Mouse (Mus musculus): ENCODE data around the gene Cd177. TPM values are rescaled to one million over a fixed set of nuclear protein-coding genes. Genes with fewer than 3 reads are reported as not detected.
"Not testable (repeated sequence)": the region's sequence is repeated elsewhere in the genome, so short reads cannot be mapped to it uniquely, and the experiment has no call there.

The Cd177 gene
- polyA plus RNA-seq, 2 experiments = 1.0 to 2.8 TPM

- ATAC-seq (ENCODE audit: insufficient read depth) = no peak
- Histone ChIP-seq H3K9me3 (ENCODE audit: control insufficient read depth, low read length) (no peaks in the 10 kb centered on the region), H3K4me3 (ENCODE audit: insufficient read depth in 1 of 2, low read depth in 2 of 2, low read length in 2 of 2) (no peak overlapping the region), H3K9ac (replicated peaks) (no peak overlapping the region), H3K27me3 (ENCODE audit: control insufficient read depth, insufficient read depth, low read length) (no peaks in the 10 kb centered on the region), H3K36me3 (replicated peaks; ENCODE audit: control insufficient read depth, insufficient read depth, low read depth) (no peaks in the 10 kb centered on the region), H3K27ac (no peak overlapping the region), H3K4me1 (replicated peaks; ENCODE audit: control insufficient read depth in 2 of 2, insufficient read depth in 2 of 2, low read length in 1 of 2) (no peaks in the 10 kb centered on the region), H3K4me2 (ENCODE audit: low read depth) (no peak overlapping the region)
- no peak for TF ChIP-seq CTCF (IDR thresholded peaks at IDR 0.05; ENCODE audit: low read depth)
- no peak for TF ChIP-seq EP300 (IDR thresholded peaks at IDR 0.05; ENCODE audit: low read depth)
- 40% methylated on average over 6 of the region's 6 CpGs for WGBS (ENCODE audit: insufficient replicate concordance)
- DNase-seq (ENCODE audit: low read depth in 3 of 3, low spot score in 3 of 3) = no peak
Observed at GRCm38 (mm10) chr7:24715039-24715438, 45.1 kb downstream of the Cd177 start.

GRCm38 (mm10) chr7:24708832-24709292, 51.2 kb downstream of the Cd177 start, which contains the start of gene BC049730:
TSS of gene BC049730 (plus strand) at chr7:24709242.
- H3K4me3 ChIP-seq (ENCODE audit: insufficient read depth in 1 of 2, low read depth in 2 of 2, low read length in 2 of 2) = no peak within 1 kb of the TSS
- no peaks in the 10 kb centered on the region for H3K27me3 ChIP-seq (ENCODE audit: control insufficient read depth, insufficient read depth, low read length)
- no peaks in the 10 kb centered on the region for H3K36me3 ChIP-seq (replicated peaks; ENCODE audit: control insufficient read depth, insufficient read depth, low read depth)
- H3K9ac ChIP-seq (replicated peaks) = no peak within 1 kb of the TSS
- no peak for TF ChIP-seq EP300 (IDR thresholded peaks at IDR 0.05; ENCODE audit: low read depth)
- TF ChIP-seq CTCF (IDR thresholded peaks at IDR 0.05; ENCODE audit: low read depth) = no peak
- H3K27ac ChIP-seq = no peak within 1 kb of the TSS
- no peaks in the 10 kb centered on the region for H3K9me3 ChIP-seq (ENCODE audit: control insufficient read depth, low read length)
- DNase-seq (ENCODE audit: low read depth in 3 of 3, low spot score in 3 of 3) (no peak), ATAC-seq (ENCODE audit: insufficient read depth) (no peak)
- WGBS (ENCODE audit: insufficient replicate concordance) = 78% methylated on average over 14 of the region's 14 CpGs
- no peaks in the 10 kb centered on the region for H3K4me1 ChIP-seq (replicated peaks; ENCODE audit: control insufficient read depth in 2 of 2, insufficient read depth in 2 of 2, low read length in 1 of 2)
- no peak within 1 kb of the TSS for H3K4me2 ChIP-seq (ENCODE audit: low read depth)

- 57% methylated on average over 9 of the region's 9 CpGs for WGBS (ENCODE audit: insufficient replicate concordance)
- H3K9me3 ChIP-seq (ENCODE audit: control insufficient read depth, low read length); DNase-seq (ENCODE audit: low read depth in 3 of 3, low spot score in 3 of 3); H3K4me3 ChIP-seq (ENCODE audit: insufficient read depth in 1 of 2, low read depth in 2 of 2, low read length in 2 of 2); H3K4me2 ChIP-seq (ENCODE audit: low read depth); H3K9ac ChIP-seq (replicated peaks); H3K36me3 ChIP-seq (replicated peaks; ENCODE audit: control insufficient read depth, insufficient read depth, low read depth); H3K4me1 ChIP-seq (replicated peaks; ENCODE audit: control insufficient read depth in 2 of 2, insufficient read depth in 2 of 2, low read length in 1 of 2); H3K27me3 ChIP-seq (ENCODE audit: control insufficient read depth, insufficient read depth, low read length); H3K27ac ChIP-seq; ATAC-seq (ENCODE audit: insufficient read depth): not testable (repeated sequence)
Observed at GRCm38 (mm10) chr7:24702841-24703240, 57.3 kb downstream of the Cd177 start.

GRCm38 (mm10) chr7:24697891-24698290, 62.2 kb downstream of the Cd177 start:
- ATAC-seq (ENCODE audit: insufficient read depth); H3K9me3 ChIP-seq (ENCODE audit: control insufficient read depth, low read length); H3K36me3 ChIP-seq (replicated peaks; ENCODE audit: control insufficient read depth, insufficient read depth, low read depth); DNase-seq (ENCODE audit: low read depth in 3 of 3, low spot score in 3 of 3); H3K4me3 ChIP-seq (ENCODE audit: insufficient read depth in 1 of 2, low read depth in 2 of 2, low read length in 2 of 2); H3K9ac ChIP-seq (replicated peaks); H3K27ac ChIP-seq; H3K27me3 ChIP-seq (ENCODE audit: control insufficient read depth, insufficient read depth, low read length); H3K4me1 ChIP-seq (replicated peaks; ENCODE audit: control insufficient read depth in 2 of 2, insufficient read depth in 2 of 2, low read length in 1 of 2); H3K4me2 ChIP-seq (ENCODE audit: low read depth): not testable (repeated sequence)
- WGBS (ENCODE audit: insufficient replicate concordance) = 75% methylated on average over 4 of the region's 4 CpGs

Other genes starting within 250 kb of the Cd177 start
- not detected in 2 replicates for gene AC161166.1, start 247.9 kb downstream of the Cd177 start, polyA plus RNA-seq (2012; rRNA removed)
- not detected in 2 replicates for gene AC161166.1, start 247.9 kb downstream of the Cd177 start, polyA plus RNA-seq (2014; fragmentation: Nextera tagmentation; extraction: Ambion mirVana)
- 1.7 and 1.8 TPM in 2 replicates for gene Irgq, start 229.6 kb downstream of the Cd177 start, polyA plus RNA-seq (2012; rRNA removed)
- 1.0 and 1.6 TPM in 2 replicates for gene Irgq, start 229.6 kb downstream of the Cd177 start, polyA plus RNA-seq (2014; fragmentation: Nextera tagmentation; extraction: Ambion mirVana)
- not detected in 2 replicates for gene Pinlyp, start 214.2 kb downstream of the Cd177 start, polyA plus RNA-seq (2012; rRNA removed)
- not detected in 2 replicates for gene Pinlyp, start 214.2 kb downstream of the Cd177 start, polyA plus RNA-seq (2014; fragmentation: Nextera tagmentation; extraction: Ambion mirVana)
- gene Xrcc1, start 214.0 kb downstream of the Cd177 start, polyA plus RNA-seq (2012; rRNA removed) = 27.8 and 28.8 TPM in 2 replicates
- 27.3 and 40.9 TPM in 2 replicates for gene Xrcc1, start 214.0 kb downstream of the Cd177 start, polyA plus RNA-seq (2014; fragmentation: Nextera tagmentation; extraction: Ambion mirVana)
- gene Ethe1, start 172.8 kb downstream of the Cd177 start, polyA plus RNA-seq (2012; rRNA removed) = 14.8 and 16.5 TPM in 2 replicates
- 24.8 and 27.3 TPM in 2 replicates for gene Ethe1, start 172.8 kb downstream of the Cd177 start, polyA plus RNA-seq (2014; fragmentation: Nextera tagmentation; extraction: Ambion mirVana)
- 0.09 and 0.11 TPM in 2 replicates for gene Zfp575, start 172.7 kb downstream of the Cd177 start, polyA plus RNA-seq (2012; rRNA removed)
- gene Zfp575, start 172.7 kb downstream of the Cd177 start, polyA plus RNA-seq (2014; fragmentation: Nextera tagmentation; extraction: Ambion mirVana) = 0.04 TPM in 1 of 2 replicates, not detected in the other
- gene Phldb3, start 149.5 kb downstream of the Cd177 start, polyA plus RNA-seq (2012; rRNA removed) = 0.38 and 0.59 TPM in 2 replicates
- gene Phldb3, start 149.5 kb downstream of the Cd177 start, polyA plus RNA-seq (2014; fragmentation: Nextera tagmentation; extraction: Ambion mirVana) = 0.06 and 0.15 TPM in 2 replicates
- gene Lypd3, start 123.8 kb downstream of the Cd177 start, polyA plus RNA-seq (2012; rRNA removed) = 0.03 TPM in 1 of 2 replicates, not detected in the other
- gene Lypd3, start 123.8 kb downstream of the Cd177 start, polyA plus RNA-seq (2014; fragmentation: Nextera tagmentation; extraction: Ambion mirVana) = not detected in 2 replicates
- not detected in 2 replicates for gene Tex101, start 83.6 kb downstream of the Cd177 start, polyA plus RNA-seq (2012; rRNA removed)
- not detected in 2 replicates for gene Tex101, start 83.6 kb downstream of the Cd177 start, polyA plus RNA-seq (2014; fragmentation: Nextera tagmentation; extraction: Ambion mirVana)
- gene BC049730, start 51.1 kb downstream of the Cd177 start, polyA plus RNA-seq (2012; rRNA removed) = not detected in 2 replicates
- gene BC049730, start 51.1 kb downstream of the Cd177 start, polyA plus RNA-seq (2014; fragmentation: Nextera tagmentation; extraction: Ambion mirVana) = not detected in 2 replicates
- gene Gm4763, start 33.4 kb downstream of the Cd177 start, polyA plus RNA-seq (2012; rRNA removed) = not detected in 2 replicates
- gene Gm4763, start 33.4 kb downstream of the Cd177 start, polyA plus RNA-seq (2014; fragmentation: Nextera tagmentation; extraction: Ambion mirVana) = not detected in 2 replicates
- 0.19 and 0.39 TPM in 2 replicates for gene Ceacam10, start 16.9 kb upstream of the Cd177 start, polyA plus RNA-seq (2012; rRNA removed)
- 0.25 and 0.34 TPM in 2 replicates for gene Ceacam10, start 16.9 kb upstream of the Cd177 start, polyA plus RNA-seq (2014; fragmentation: Nextera tagmentation; extraction: Ambion mirVana)
- gene Gm9844, start 101.9 kb upstream of the Cd177 start, polyA plus RNA-seq (2012; rRNA removed) = 0.37 and 1.5 TPM in 2 replicates
- 1.3 and 2.2 TPM in 2 replicates for gene Gm9844, start 101.9 kb upstream of the Cd177 start, polyA plus RNA-seq (2014; fragmentation: Nextera tagmentation; extraction: Ambion mirVana)
- not detected in 2 replicates for gene Lypd4, start 109.6 kb upstream of the Cd177 start, polyA plus RNA-seq (2012; rRNA removed)
- not detected in 2 replicates for gene Lypd4, start 109.6 kb upstream of the Cd177 start, polyA plus RNA-seq (2014; fragmentation: Nextera tagmentation; extraction: Ambion mirVana)
- not detected in 2 replicates for gene Dmrtc2, start 109.7 kb upstream of the Cd177 start, polyA plus RNA-seq (2012; rRNA removed)
- not detected in 2 replicates for gene Dmrtc2, start 109.7 kb upstream of the Cd177 start, polyA plus RNA-seq (2014; fragmentation: Nextera tagmentation; extraction: Ambion mirVana)
- gene Rps19, start 124.1 kb upstream of the Cd177 start, polyA plus RNA-seq (2012; rRNA removed) = 418 and 615 TPM in 2 replicates
- 1,649 and 1,654 TPM in 2 replicates for gene Rps19, start 124.1 kb upstream of the Cd177 start, polyA plus RNA-seq (2014; fragmentation: Nextera tagmentation; extraction: Ambion mirVana)
- gene Cd79a, start 137.1 kb upstream of the Cd177 start, polyA plus RNA-seq (2012; rRNA removed) = 0.81 and 1.0 TPM in 2 replicates
- gene Cd79a, start 137.1 kb upstream of the Cd177 start, polyA plus RNA-seq (2014; fragmentation: Nextera tagmentation; extraction: Ambion mirVana) = 1.4 and 2.0 TPM in 2 replicates
- gene Arhgef1, start 142.6 kb upstream of the Cd177 start, polyA plus RNA-seq (2012; rRNA removed) = 44.2 and 44.3 TPM in 2 replicates
- gene Arhgef1, start 142.6 kb upstream of the Cd177 start, polyA plus RNA-seq (2014; fragmentation: Nextera tagmentation; extraction: Ambion mirVana) = 28.7 and 31.1 TPM in 2 replicates
- not detected in 2 replicates for gene Gm4881, start 184.2 kb upstream of the Cd177 start, polyA plus RNA-seq (2012; rRNA removed)
- not detected in 2 replicates for gene Gm4881, start 184.2 kb upstream of the Cd177 start, polyA plus RNA-seq (2014; fragmentation: Nextera tagmentation; extraction: Ambion mirVana)
- 46.8 and 56.5 TPM in 2 replicates for gene Rabac1, start 212.4 kb upstream of the Cd177 start, polyA plus RNA-seq (2012; rRNA removed)
- 60.7 and 62.2 TPM in 2 replicates for gene Rabac1, start 212.4 kb upstream of the Cd177 start, polyA plus RNA-seq (2014; fragmentation: Nextera tagmentation; extraction: Ambion mirVana)
- 0.38 and 0.50 TPM in 2 replicates for gene Atp1a3, start 245.6 kb upstream of the Cd177 start, polyA plus RNA-seq (2012; rRNA removed)
- gene Atp1a3, start 245.6 kb upstream of the Cd177 start, polyA plus RNA-seq (2014; fragmentation: Nextera tagmentation; extraction: Ambion mirVana) = 0.60 and 0.68 TPM in 2 replicates

Measured in liver, embryonic 14.5 days (tissue).